Mouse (Mus musculus): ENCODE measurements around the gene Tnrc6b.
A peak's percentile ranks its signal among the peaks of the same experiment; 100 is the strongest.

Gene Tnrc6b

GRCm38 (mm10) chr15:80915850-80916249, 204.7 kb downstream of the Tnrc6b start:
- no peak for DNase-seq (ENCODE audit: low read depth)

- no peak for DNase-seq (ENCODE audit: low read depth)
These were observed 205.5 kb downstream of the Tnrc6b start for GRCm38 (mm10) chr15:80916621-80917020.

DNA sequence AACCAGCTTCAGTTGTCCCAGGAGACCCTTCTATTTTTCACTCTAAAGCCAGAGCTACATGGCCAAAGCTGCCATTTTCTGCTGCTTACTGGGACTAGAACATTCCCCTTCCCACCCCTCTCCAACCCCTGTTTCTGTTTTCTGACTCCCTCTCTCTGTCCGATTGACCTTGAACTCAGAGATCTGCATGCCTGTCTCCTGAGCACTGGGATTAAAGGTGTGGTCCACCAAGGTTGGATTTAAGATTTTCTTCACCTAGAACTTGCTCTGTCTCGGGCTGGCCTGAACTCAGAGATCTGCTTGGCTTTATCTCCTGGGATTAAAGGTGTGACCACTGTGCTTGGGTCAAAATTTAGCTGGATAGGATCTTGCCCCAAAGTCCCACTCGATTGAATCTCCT, 209.2 kb downstream of the Tnrc6b start:
- no peak for DNase-seq (ENCODE audit: low read depth)

DNA sequence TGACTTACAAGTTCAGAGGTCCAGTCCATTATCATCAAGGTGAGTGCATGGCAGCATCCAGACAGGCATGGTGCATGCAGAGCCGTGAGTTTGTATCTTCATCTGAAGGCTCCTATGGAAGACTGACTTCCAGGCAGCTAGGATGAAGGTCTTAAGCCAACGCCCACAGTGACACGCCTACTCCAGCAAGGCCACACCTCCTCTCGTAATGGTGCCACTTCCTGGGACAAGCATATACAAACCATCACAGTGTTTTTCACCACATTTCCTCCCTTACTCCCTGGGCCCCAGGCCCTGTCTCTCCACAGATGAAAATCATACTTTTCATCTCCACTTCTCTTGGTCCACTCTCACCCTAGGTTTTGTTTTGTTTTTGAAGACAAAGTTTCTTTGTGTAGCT, 210.7 kb downstream of the Tnrc6b start:
- DNase-seq (ENCODE audit: low read depth), result peak; percentile 74

- DNase-seq (ENCODE audit: low read depth), result peak; percentile 50
These were observed 213.1 kb downstream of the Tnrc6b start for GRCm38 (mm10) chr15:80924211-80924610.

DNA sequence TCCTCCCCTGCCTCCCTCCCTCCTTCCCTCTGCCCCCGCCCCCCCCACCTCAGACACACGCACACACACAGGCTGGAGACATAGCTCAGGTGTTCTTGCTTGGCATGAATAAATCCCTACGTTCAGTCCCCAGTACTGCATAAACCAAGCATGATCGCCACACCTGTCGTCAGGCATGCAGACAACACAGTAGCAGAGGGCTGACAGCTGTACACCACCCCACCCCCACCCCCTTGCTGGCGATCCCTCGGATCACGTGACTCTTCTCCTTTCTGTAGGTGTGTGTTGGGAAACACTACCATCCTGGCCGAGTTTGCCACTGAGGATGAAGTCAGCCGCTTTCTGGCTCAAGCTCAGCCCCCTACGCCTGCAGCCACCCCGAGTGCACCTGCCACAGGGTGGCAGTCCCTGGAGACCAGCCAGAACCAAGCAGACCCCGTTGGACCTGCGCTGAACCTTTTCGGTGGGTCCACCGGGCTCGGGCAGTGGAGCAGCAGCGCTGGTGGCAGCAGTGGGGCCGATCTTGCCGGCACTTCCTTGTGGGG, 217.8 kb downstream of the Tnrc6b start:
- DNase-seq (ENCODE audit: low read depth), result no peak

DNA sequence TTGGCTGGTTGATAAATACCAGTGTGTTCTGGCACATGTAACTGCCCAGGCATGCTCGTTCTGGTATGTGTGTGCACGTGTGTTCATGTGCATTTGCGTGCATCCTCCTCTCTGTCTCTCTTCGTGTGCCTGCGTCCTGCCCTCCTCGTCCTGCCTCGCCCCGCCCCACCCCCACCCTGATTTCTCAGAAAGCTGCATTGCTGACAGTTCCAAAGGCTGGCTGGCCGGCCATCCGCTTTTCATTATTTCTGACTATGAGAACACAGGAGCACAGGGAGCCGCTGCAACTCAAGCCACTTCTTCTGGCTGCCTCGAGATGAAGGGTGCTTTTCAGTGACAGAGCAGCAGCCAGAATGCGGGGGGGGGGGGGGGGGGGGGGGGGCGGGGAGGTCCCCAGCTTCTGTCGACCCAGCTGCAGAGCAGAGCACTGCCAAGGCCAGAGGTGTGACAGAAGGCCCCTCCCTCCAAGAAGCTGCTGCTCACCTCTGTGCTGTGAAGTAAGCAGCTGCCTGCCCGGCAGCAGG, 219.0 kb downstream of the Tnrc6b start:
- peak; percentile 83 for DNase-seq (ENCODE audit: low read depth)

GRCm38 (mm10) chr15:80930676-80931320, 219.7 kb downstream of the Tnrc6b start:
- DNase-seq (ENCODE audit: low read depth), result peak; percentile 74

DNA sequence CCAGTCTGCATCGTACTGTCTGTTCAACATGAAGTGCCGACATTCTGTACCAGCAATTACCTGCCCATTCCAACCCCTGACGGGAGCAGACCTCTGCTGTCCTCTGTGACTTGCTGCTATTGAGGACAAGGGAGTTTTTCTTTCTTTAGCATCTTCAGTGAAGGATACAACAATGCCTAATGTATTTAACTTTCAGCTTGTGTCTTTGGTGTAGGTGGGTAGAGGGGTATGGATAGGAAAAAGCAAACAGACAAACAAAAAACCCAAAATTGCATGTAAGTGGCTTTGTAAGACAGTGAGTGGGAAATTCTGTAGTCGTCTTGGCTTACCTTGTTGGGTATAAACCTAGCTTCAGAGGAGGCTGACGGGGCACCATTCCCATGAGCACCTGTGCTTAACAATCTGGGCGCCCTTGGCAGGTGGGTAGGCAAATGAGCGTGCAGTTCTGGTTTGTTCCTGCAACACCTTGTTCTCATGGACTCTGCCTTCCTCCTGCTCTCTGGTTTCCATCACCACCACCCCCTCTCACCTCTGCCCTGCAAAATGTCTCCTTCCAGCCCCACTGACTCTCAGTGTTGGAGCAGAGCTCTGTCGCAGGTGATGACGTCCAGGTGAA, 220.3 kb downstream of the Tnrc6b start:
- peak; percentile 59 for DNase-seq (ENCODE audit: low read depth)

- DNase-seq (ENCODE audit: low read depth), result peak; percentile 38
These were observed 223.7 kb downstream of the Tnrc6b start for GRCm38 (mm10) chr15:80934841-80935240.

DNA sequence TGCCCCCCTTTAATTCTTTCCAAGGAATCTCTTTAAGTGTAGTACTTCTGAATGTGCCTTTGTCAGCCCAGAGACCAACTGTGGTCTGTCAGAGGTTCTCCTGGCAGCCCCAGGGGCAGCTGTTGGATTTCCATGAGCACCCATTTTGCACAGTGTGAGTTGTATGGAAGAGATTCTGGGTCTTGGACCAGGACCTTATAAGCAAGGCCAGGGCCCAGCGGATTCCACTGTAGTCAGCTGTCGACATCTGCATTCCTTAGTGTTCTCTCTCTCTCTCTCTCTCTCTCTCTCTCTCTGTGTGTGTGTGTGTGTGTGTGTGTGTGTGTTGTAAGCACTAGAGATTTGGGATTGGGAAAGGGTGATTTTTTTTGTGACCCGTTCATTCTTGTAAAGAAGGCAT, 225.6 kb downstream of the Tnrc6b start:
- DNase-seq (ENCODE audit: low read depth), result no peak

- no peak for DNase-seq (ENCODE audit: low read depth)
These were observed 227.5 kb downstream of the Tnrc6b start for GRCm38 (mm10) chr15:80938615-80939014.

DNA sequence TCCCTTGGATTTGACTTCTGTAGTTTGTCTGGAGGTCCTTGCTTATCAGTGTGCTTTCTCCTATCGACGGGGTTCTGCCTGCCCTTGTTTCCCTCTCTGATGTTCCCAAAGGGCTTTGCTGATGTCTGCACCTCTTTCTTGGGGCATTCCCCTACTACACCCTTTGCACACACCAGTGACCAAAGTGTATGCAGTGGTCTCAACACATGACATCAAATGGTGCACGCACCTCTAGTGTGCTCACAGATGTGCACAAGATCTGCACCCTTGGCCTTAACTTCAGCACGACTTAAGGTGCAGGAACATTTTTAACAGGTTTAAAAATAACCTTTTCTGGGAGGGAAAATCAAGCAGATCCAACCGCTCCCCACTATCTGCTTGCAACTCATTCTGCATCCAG, 228.3 kb downstream of the Tnrc6b start:
- no peak for DNase-seq (ENCODE audit: low read depth)

- DNase-seq (ENCODE audit: low read depth), result no peak
These were observed 230.4 kb downstream of the Tnrc6b start for GRCm38 (mm10) chr15:80941468-80942040.

- DNase-seq (ENCODE audit: low read depth), result peak; percentile 76
These were observed 234.7 kb downstream of the Tnrc6b start for GRCm38 (mm10) chr15:80945851-80946250.

GRCm38 (mm10) chr15:80948145-80949135, 237.3 kb downstream of the Tnrc6b start, which contains the start of gene Adsl:
Gene Adsl, plus strand, starts transcription at chr15:80948490.
- peak; percentile 97 for DNase-seq (ENCODE audit: low read depth)

GRCm38 (mm10) chr15:80949431-80949830, 238.3 kb downstream of the Tnrc6b start:
- peak; percentile 40 for DNase-seq (ENCODE audit: low read depth)

- DNase-seq (ENCODE audit: low read depth), result no peak
These were observed 238.9 kb downstream of the Tnrc6b start for GRCm38 (mm10) chr15:80950055-80950454.

DNA sequence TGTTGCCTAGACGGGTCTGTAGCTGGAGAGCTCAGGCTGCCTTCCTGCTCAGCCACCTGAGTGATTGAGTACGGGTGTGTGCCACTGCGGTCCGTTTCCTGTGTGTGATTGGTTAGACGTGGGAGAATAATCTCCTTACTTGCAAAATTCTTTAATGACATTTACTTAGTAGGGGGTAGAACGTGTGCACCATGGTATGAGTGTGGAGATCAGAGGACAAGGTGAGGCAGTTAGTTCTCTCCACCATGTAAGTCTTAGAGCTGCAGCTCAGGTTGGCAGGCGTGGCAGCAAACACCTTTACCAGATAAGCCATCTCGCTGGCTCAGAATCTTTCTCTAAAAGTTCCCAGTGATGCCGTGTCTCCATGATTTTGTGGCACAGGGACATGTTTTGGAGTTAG, 242.9 kb downstream of the Tnrc6b start:
- DNase-seq (ENCODE audit: low read depth), result no peak

GRCm38 (mm10) chr15:80954861-80955260, 243.7 kb downstream of the Tnrc6b start:
- no peak for DNase-seq (ENCODE audit: low read depth)

GRCm38 (mm10) chr15:80955836-80956438, 244.8 kb downstream of the Tnrc6b start:
- DNase-seq (ENCODE audit: low read depth), result no peak
